Mouse (Mus musculus) right cerebral cortex, adult 18-20 months (tissue): ENCODE data around the gene Gm8453.
"Not testable (repeated sequence)": the region's sequence is repeated elsewhere in the genome, so short reads cannot be mapped to it uniquely, and the experiment has no call there.

Experiments used
- DNase-seq: peaks from one replicate; pipeline ENCODE4 v3.0.0; 2022; ENCODE audit warnings: mixed read lengths

Gene Gm8453

DNA sequence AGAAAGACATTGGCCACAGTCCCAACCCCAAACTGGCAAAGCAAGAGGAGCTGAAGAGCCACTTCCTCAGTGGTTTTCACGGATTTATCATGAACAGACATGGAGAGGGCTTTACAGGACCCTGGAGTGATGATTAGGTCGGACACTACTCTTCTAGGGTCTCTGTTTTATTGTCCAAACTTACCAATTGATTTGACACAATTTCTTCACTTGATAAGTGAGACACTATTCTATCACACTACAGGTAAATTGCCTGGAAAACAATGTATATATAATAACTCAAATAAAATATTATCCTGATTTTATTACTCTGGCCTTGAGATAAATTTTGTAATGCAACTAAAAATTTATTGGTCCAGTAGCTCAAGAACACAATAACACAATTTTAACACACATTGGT, at the start of gene Gm8453:
Gene Gm8453, minus strand, starts transcription at position 101 of the 400 bp plus-strand sequence.
- DNase-seq = not testable (repeated sequence)

GRCm38 (mm10) chr7:22201164-22201563, 28.1 kb downstream of the Gm8453 start, which contains the start of gene Gm8653:
Gene Gm8653, minus strand, starts transcription at chr7:22201264.
- DNase-seq = not testable (repeated sequence)

GRCm38 (mm10) chr7:22189077-22189476, 40.2 kb downstream of the Gm8453 start, which contains the start of gene Vmn1r143:
Gene Vmn1r143, plus strand, starts transcription at chr7:22189377.
- DNase-seq = not testable (repeated sequence)
